In genomic region chr16:89990288-89990955, GRCm38 (mm10) we compare ENCODE assay signal across 21 mouse cellular contexts.
A peak's percentile ranks its signal among the peaks of the same experiment; 100 is the strongest.
DNase-seq lines count a peak whose midpoint lies in the region; ATAC-seq and TF ChIP-seq lines count a peak whose summit lies in the region.
"Had no signal": no experiment of that assay in that cellular context is flagged by ENCODE, and none has a peak within 500 bp of the region (broad histone marks: within the 10 kb centered on the region; RNA-seq: fewer than 3 reads in every experiment).

No protein-coding gene starts in this region.

- no peaks in the 10 kb centered on the region for H3K9me3 ChIP-seq in liver, postnatal 0 days (ENCODE audit: low read length)
- H3K9me3 ChIP-seq: forebrain, embryonic 12.5 days; limb, embryonic 10.5 days had no signal

- TF ChIP-seq CTCF in liver, postnatal 0 days (IDR thresholded peaks at IDR 0.05; ENCODE audit: low read depth) = peak; percentile 19; the same call in 1 of the 2 replicates

- no peak overlapping the region for H3K27ac ChIP-seq in liver, postnatal 0 days (ENCODE audit: low read depth)
- H3K27ac ChIP-seq: forebrain, embryonic 12.5 days; limb, embryonic 10.5 days; midbrain, embryonic 10.5 days; stomach, postnatal 0 days had no signal

- no peaks in the 10 kb centered on the region for H3K27me3 ChIP-seq in liver, postnatal 0 days (ENCODE audit: insufficient read depth, low read length)
- H3K27me3 ChIP-seq: forebrain, embryonic 12.5 days had no signal

- H3K4me3 ChIP-seq in liver, postnatal 0 days (ENCODE audit: low read depth, low read length) = no peak overlapping the region
- H3K4me3 ChIP-seq: forebrain, embryonic 12.5 days; heart, adult 2 months; limb, embryonic 10.5 days; midbrain, embryonic 10.5 days had no signal

- H3K36me3 ChIP-seq in liver, postnatal 0 days (replicated peaks; ENCODE audit: insufficient read depth, low read length) = no peaks in the 10 kb centered on the region
- H3K36me3 ChIP-seq: forebrain, embryonic 12.5 days; limb, embryonic 10.5 days; midbrain, embryonic 10.5 days had no signal

- no peak overlapping the region for H3K9ac ChIP-seq in liver, postnatal 0 days (replicated peaks)
- H3K9ac ChIP-seq: forebrain, embryonic 12.5 days had no signal

- peaks cover 31% of the 10 kb centered on the region for H3K4me1 ChIP-seq in liver, postnatal 0 days (ENCODE audit: insufficient read depth)

- peak; percentile 68 for ATAC-seq in liver, postnatal 0 days
- ATAC-seq in granulocyte monocyte progenitor cell, adult 5-6 weeks (replicated peaks; ENCODE audit: poor library complexity, severe bottlenecking) = no peak

- 57% methylated on average over 5 of the region's 5 CpGs for WGBS in liver, postnatal 0 days (ENCODE audit: insufficient replicate concordance)

- TF ChIP-seq EP300 in liver, postnatal 0 days (IDR thresholded peaks at IDR 0.05; ENCODE audit: low read depth) = peak; percentile 78

- no peak overlapping the region for H3K4me2 ChIP-seq in liver, postnatal 0 days (ENCODE audit: low read depth, low read length)
- H3K4me2 ChIP-seq: forebrain, embryonic 12.5 days had no signal

- DNase-seq in ES-CJ7 (ENCODE audit: low read depth, low spot score) (peak; percentile 79), R1 (ENCODE audit: low read depth, low spot score) (peak; percentile 72), liver (peak; percentile 75)
- peak; percentile 38 for DNase-seq in liver, postnatal 0 days
- DNase-seq in urinary bladder, postnatal 25 days (ENCODE audit: low spot score) = no peak
- no peak for DNase-seq in frontal cortex, postnatal 14 days (ENCODE audit: low spot score in 2 of 2)
- DNase-seq: adrenal gland, adult 8-10 months; cerebellum, adult 11-12 months; gastrocnemius, postnatal 14 days; heart, postnatal 4 days; kidney, adult 11 months; kidney, postnatal 14 days; lung, adult 18-20 months; lung, postnatal 36 days; right cerebral cortex, postnatal 25 days had no signal

Comparison
In these comparisons a context has a peak if more than half of its experiments do, and no peak if none do; other contexts are left out.
1. DNase-seq: peak in ES-CJ7 (single experiment), R1 (single experiment), liver (single experiment) and liver, postnatal 0 days (single experiment); none in urinary bladder, postnatal 25 days (single experiment) and frontal cortex, postnatal 14 days (0 of 2).